Mouse (Mus musculus): ENCODE measurements around the gene Cacng8.

DNA sequence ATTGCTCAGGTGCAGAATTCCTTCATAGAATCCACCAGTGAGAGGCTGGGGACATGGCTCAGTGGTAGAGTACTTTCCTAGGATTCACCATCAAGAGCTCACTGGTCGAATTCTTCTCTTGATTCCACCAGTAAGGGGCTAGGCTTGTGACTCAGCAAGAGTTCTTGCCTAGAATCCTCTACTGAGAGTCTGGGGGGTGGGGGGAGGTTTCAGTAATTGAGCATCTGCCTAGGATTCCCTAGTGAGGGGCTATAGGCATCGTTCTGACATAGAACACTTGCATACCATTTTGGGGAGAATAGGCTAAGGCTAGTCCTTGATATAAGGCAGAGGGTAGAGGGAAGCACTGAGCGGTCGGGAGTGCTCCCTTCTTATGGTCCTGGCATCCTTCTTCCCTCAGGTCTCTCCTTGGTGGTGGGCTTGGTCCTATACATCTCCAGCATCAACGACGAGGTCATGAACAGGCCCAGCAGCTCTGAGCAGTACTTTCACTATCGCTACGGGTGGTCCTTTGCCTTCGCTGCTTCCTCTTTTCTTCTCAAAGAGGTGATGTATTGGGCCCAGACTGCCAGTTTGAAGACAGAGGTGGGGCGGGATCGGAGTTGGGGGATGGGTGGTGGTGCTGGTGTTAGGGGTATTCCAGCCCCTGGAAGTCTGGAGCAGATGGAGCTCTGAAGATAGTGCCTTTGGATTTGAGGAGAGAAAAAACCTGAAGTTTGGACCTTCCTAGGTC lies 24.8 kb upstream of the Cacng8 start:
- TF ChIP-seq POLR2A (IDR thresholded peaks at IDR 0.05; ENCODE audit: borderline replicate concordance, extremely low read depth, insufficient read depth, insufficient read length, poor library complexity, severe bottlenecking) (no peak), CTCF (IDR thresholded peaks at IDR 0.05; ENCODE audit: borderline replicate concordance, extremely low read depth, insufficient read depth, insufficient read length) (no peak)

Data from brain, embryonic 14.5 days (tissue).